34 mouse cellular contexts compared by ENCODE assay signal in genomic region chr12:110161306-110161705, GRCm38 (mm10).
"Had no signal": no experiment of that assay in that cellular context is flagged by ENCODE, and none has a peak within 500 bp of the region (broad histone marks: within the 10 kb centered on the region; RNA-seq: fewer than 3 reads in every experiment).

No protein-coding gene starts in this region.

- H3K36me3 ChIP-seq: heart, embryonic 12.5 days; heart, embryonic 13.5 days; heart, embryonic 15.5 days; hindbrain, embryonic 10.5 days; hindbrain, embryonic 12.5 days; hindbrain, embryonic 13.5 days; hindbrain, embryonic 15.5 days; intestine, embryonic 15.5 days; kidney, embryonic 15.5 days had no signal

- H3K27ac ChIP-seq: heart, embryonic 13.5 days; heart, embryonic 15.5 days; hindbrain, embryonic 10.5 days; hindbrain, embryonic 12.5 days; hindbrain, embryonic 13.5 days; hindbrain, embryonic 14.5 days; hindbrain, embryonic 15.5 days; hindbrain, postnatal 0 days; intestine, embryonic 15.5 days; kidney, embryonic 15.5 days; kidney, postnatal 0 days; layer of hippocampus, adult 2 months; left cerebral cortex, adult 2 months had no signal

- ATAC-seq: hindbrain, embryonic 16.5 days; hindbrain, postnatal 0 days; inflammation-experienced regulatory T-cells, adult 6 months; intestine, embryonic 15.5 days; intestine, embryonic 16.5 days; intestine, postnatal 0 days had no signal

- H3K9me3 ChIP-seq: heart, embryonic 12.5 days; heart, embryonic 13.5 days; heart, embryonic 15.5 days; hindbrain, embryonic 10.5 days; hindbrain, embryonic 12.5 days; hindbrain, embryonic 13.5 days; hindbrain, embryonic 15.5 days; intestine, embryonic 15.5 days; kidney, embryonic 15.5 days had no signal

- H3K27me3 ChIP-seq: heart, embryonic 15.5 days; hindbrain, embryonic 12.5 days; hindbrain, embryonic 15.5 days; intestine, embryonic 15.5 days; kidney, embryonic 15.5 days had no signal

- H3K4me3 ChIP-seq: heart, embryonic 12.5 days; heart, embryonic 13.5 days; heart, embryonic 15.5 days; hindbrain, embryonic 10.5 days; hindbrain, embryonic 12.5 days; hindbrain, embryonic 13.5 days; hindbrain, embryonic 15.5 days; intestine, embryonic 15.5 days; kidney, embryonic 15.5 days; layer of hippocampus, adult 2 months; left cerebral cortex, adult 2 months had no signal

- H3K9ac ChIP-seq: heart, embryonic 12.5 days; heart, embryonic 13.5 days; heart, embryonic 15.5 days; hindbrain, embryonic 12.5 days; hindbrain, embryonic 13.5 days; hindbrain, embryonic 14.5 days; hindbrain, embryonic 15.5 days; intestine, embryonic 15.5 days; kidney, embryonic 15.5 days had no signal

- H3K4me2 ChIP-seq: heart, embryonic 12.5 days; heart, embryonic 13.5 days; heart, embryonic 15.5 days; hindbrain, embryonic 12.5 days; hindbrain, embryonic 13.5 days; hindbrain, embryonic 14.5 days; hindbrain, embryonic 15.5 days; intestine, embryonic 15.5 days; kidney, embryonic 15.5 days had no signal

- DNase-seq: heart, postnatal 10 days; heart, postnatal 14 days; heart, postnatal 36 days; heart, postnatal 4 days; kidney, adult 11 months; kidney, adult 18-20 months; kidney, adult 2 months; kidney, adult 8-10 months; kidney, adult 9 months; kidney, postnatal 10 days; kidney, postnatal 14 days; kidney, postnatal 25 days; kidney, postnatal 36 days; kidney, postnatal 4 days; layer of hippocampus, adult 9-11 months; layer of hippocampus, postnatal 36 days had no signal

- H3K4me1 ChIP-seq: heart, embryonic 12.5 days; heart, embryonic 13.5 days; heart, embryonic 15.5 days; intestine, embryonic 15.5 days had no signal
